Mouse (Mus musculus) MEL (cell line): Measurements from ENCODE around the gene Drc3. TPM values are rescaled to one million over a fixed set of nuclear protein-coding genes. Genes with fewer than 3 reads are reported as not detected.

Source experiments
- DNase-seq: peaks from one replicate; pipeline ENCODE4 v3.0.0; 2011; ENCODE audit warnings: low read depth, low spot score
- H3K27ac ChIP-seq: 2 replicates; pipeline ENCODE4 v1.5.1; 2012; ENCODE audit warnings: low read depth, mild to moderate bottlenecking, control low read depth, low read length, moderate library complexity; ENCODE audit not compliant: control insufficient read depth
- H3K27me3 ChIP-seq, 2 experiments: fragments of 150-350 bp in 1 of 2; sonication (generic) in 1 of 2; 2 replicates each; pipeline ENCODE4 v1.6.1; 2012; ENCODE audit warnings: low read length in 2 of 2, mild to moderate bottlenecking in 2 of 2, improper control_type of control experiment in 1 of 2, moderate library complexity in 1 of 2; ENCODE audit not compliant: insufficient read depth in 2 of 2, control insufficient read depth in 1 of 2
- H3K36me3 ChIP-seq, 2 experiments: 2 replicates each; pipeline ENCODE4 v1.6.1; 2012 to 2014; ENCODE audit warnings: low read length in 2 of 2, improper control_type of control experiment in 1 of 2, inconsistent platforms in 1 of 2, mild to moderate bottlenecking in 1 of 2; ENCODE audit not compliant: insufficient read depth in 2 of 2, control insufficient read depth in 1 of 2
- H3K4me1 ChIP-seq, 2 experiments: fragments of 150-350 bp in 1 of 2; sonication (generic) in 1 of 2; 2 replicates each; pipeline ENCODE4 v1.6.1; 2012; ENCODE audit warnings: low read length in 2 of 2, improper control_type of control experiment in 1 of 2, mild to moderate bottlenecking in 1 of 2; ENCODE audit not compliant: insufficient read depth in 2 of 2, control insufficient read depth in 1 of 2
- H3K4me3 ChIP-seq, 2 experiments: fragments of 150-350 bp in 1 of 2; sonication (generic) in 1 of 2; 2 replicates each; pipeline ENCODE4 v1.5.1; 2012; ENCODE audit warnings: low read depth in 2 of 2, low read length in 2 of 2, mild to moderate bottlenecking in 2 of 2, moderate library complexity in 2 of 2, control low read depth in 1 of 2, improper control_type of control experiment in 1 of 2; ENCODE audit not compliant: control insufficient read depth in 1 of 2, insufficient read depth in 1 of 2
- H3K79me2 ChIP-seq: 2 replicates; pipeline ENCODE4 v1.6.1; 2012; ENCODE audit warnings: mild to moderate bottlenecking, low read length, moderate library complexity; ENCODE audit not compliant: control insufficient read depth, poor library complexity, insufficient read depth
- H3K9ac ChIP-seq: 2 replicates; pipeline ENCODE4 v1.6.1; 2012; ENCODE audit warnings: low read depth, mild to moderate bottlenecking, control low read depth, low read length, moderate library complexity; ENCODE audit not compliant: control insufficient read depth, poor library complexity, severe bottlenecking
- H3K9me3 ChIP-seq: fragments of 150-350 bp; sonication (generic); replicated peaks from 2 replicates; pipeline ENCODE4 v1.6.1; 2012; ENCODE audit warnings: mild to moderate bottlenecking, low read length, improper control_type of control experiment, moderate library complexity; ENCODE audit not compliant: insufficient read depth
- BHLHE40 ChIP-seq: IDR thresholded peaks from 2 replicates; pipeline ENCODE4 v1.6.1; 2012; ENCODE audit warnings: low read depth, mild to moderate bottlenecking, inconsistent platforms, low read length, improper control_type of control experiment, borderline replicate concordance
- E2F4 ChIP-seq: IDR thresholded peaks from 2 replicates; pipeline ENCODE4 v1.6.1; 2011; ENCODE audit warnings: low read depth, low read length, improper control_type of control experiment, borderline replicate concordance
- ELF1 ChIP-seq: IDR thresholded peaks from 2 replicates; pipeline ENCODE4 v1.6.1; 2014; ENCODE audit warnings: low read depth, mild to moderate bottlenecking, inconsistent platforms, low read length, improper control_type of control experiment, moderate library complexity
- EP300 ChIP-seq, 2 experiments: IDR thresholded peaks; 2 replicates each; pipeline ENCODE4 v1.6.1; 2011; ENCODE audit warnings: improper control_type of control experiment in 2 of 2, low read length in 2 of 2, low read depth in 1 of 2, mild to moderate bottlenecking in 1 of 2
- GATA1 ChIP-seq: IDR thresholded peaks from 2 replicates; pipeline ENCODE4 v1.6.1; 2011; ENCODE audit warnings: low read depth, low read length, improper control_type of control experiment
- JUND ChIP-seq: IDR thresholded peaks from 2 replicates; pipeline ENCODE4 v1.6.1; 2011; ENCODE audit warnings: low read depth, mild to moderate bottlenecking, improper control_type of control experiment, low read length
- MAFK ChIP-seq: IDR thresholded peaks from 2 replicates; pipeline ENCODE4 v1.6.1; 2011; ENCODE audit warnings: low read depth, mild to moderate bottlenecking, low read length, improper control_type of control experiment, borderline replicate concordance
- MAX ChIP-seq: IDR thresholded peaks from 2 replicates; pipeline ENCODE4 v1.6.1; 2011; ENCODE audit warnings: low read length, improper control_type of control experiment
- MAZ ChIP-seq: IDR thresholded peaks from 2 replicates; pipeline ENCODE4 v1.6.1; 2012; ENCODE audit warnings: low read depth, mild to moderate bottlenecking, inconsistent platforms, low read length, improper control_type of control experiment
- MXI1 ChIP-seq: IDR thresholded peaks from 2 replicates; pipeline ENCODE4 v1.6.1; 2011; ENCODE audit warnings: mild to moderate bottlenecking, low read depth, low read length, improper control_type of control experiment
- MYB ChIP-seq: IDR thresholded peaks from 2 replicates; pipeline ENCODE4 v1.6.1; 2011; ENCODE audit warnings: mild to moderate bottlenecking, low read depth, low read length, improper control_type of control experiment
- MYC ChIP-seq: IDR thresholded peaks from 2 replicates; pipeline ENCODE4 v1.6.1; 2011; ENCODE audit warnings: low read depth, mild to moderate bottlenecking, low read length, improper control_type of control experiment, moderate library complexity
- NELFE ChIP-seq: IDR thresholded peaks from 2 replicates; pipeline ENCODE4 v1.6.1; 2011; ENCODE audit warnings: low read depth, low read length, improper control_type of control experiment
- NRF1 ChIP-seq: IDR thresholded peaks from 2 replicates; pipeline ENCODE4 v1.6.1; 2014; ENCODE audit warnings: low read depth, mild to moderate bottlenecking, inconsistent platforms, low read length, improper control_type of control experiment, moderate library complexity; ENCODE audit not compliant: poor library complexity, insufficient read depth, severe bottlenecking
- POLR2A ChIP-seq, 2 experiments: IDR thresholded peaks; 2 replicates each; pipeline ENCODE4 v1.6.1; 2011 to 2012; ENCODE audit warnings: low read length in 2 of 2, mild to moderate bottlenecking in 2 of 2, control low read depth in 1 of 2, improper control_type of control experiment in 1 of 2, low read depth in 1 of 2, moderate library complexity in 1 of 2; ENCODE audit not compliant: control insufficient read depth in 1 of 2, insufficient read depth in 1 of 2, poor library complexity in 1 of 2
- POLR2AphosphoS2 ChIP-seq: IDR thresholded peaks from 2 replicates; pipeline ENCODE4 v1.6.1; 2011; ENCODE audit warnings: low read length, improper control_type of control experiment
- POLR2AphosphoS5 ChIP-seq: IDR thresholded peaks from 2 replicates; pipeline ENCODE4 v1.6.1; 2012; ENCODE audit warnings: low read depth, borderline replicate concordance, mild to moderate bottlenecking, inconsistent platforms, low read length, moderate library complexity, mixed read lengths
- RCOR1 ChIP-seq: IDR thresholded peaks from 2 replicates; pipeline ENCODE4 v1.6.1; 2012; ENCODE audit warnings: low read depth, mild to moderate bottlenecking, inconsistent platforms, low read length, improper control_type of control experiment
- SMC3 ChIP-seq: IDR thresholded peaks from 2 replicates; pipeline ENCODE4 v1.6.1; 2011; ENCODE audit warnings: low read depth, low read length, improper control_type of control experiment
- TAL1 ChIP-seq: IDR thresholded peaks from 2 replicates; pipeline ENCODE4 v1.6.1; 2012; ENCODE audit warnings: mild to moderate bottlenecking, inconsistent platforms, low read length, moderate library complexity, mixed read lengths
- TBP ChIP-seq: IDR thresholded peaks from 2 replicates; pipeline ENCODE4 v1.8.0; 2011; ENCODE audit warnings: low read depth, low read length, improper control_type of control experiment
- TCF12 ChIP-seq: IDR thresholded peaks from 2 replicates; pipeline ENCODE4 v1.6.1; 2014; ENCODE audit warnings: low read depth, mild to moderate bottlenecking, inconsistent platforms, low read length, improper control_type of control experiment, moderate library complexity
- UBTF ChIP-seq: IDR thresholded peaks from 2 replicates; pipeline ENCODE4 v1.6.1; 2012; ENCODE audit warnings: low read depth, mild to moderate bottlenecking, inconsistent platforms, low read length, improper control_type of control experiment, moderate library complexity, borderline replicate concordance; ENCODE audit not compliant: insufficient read depth
- USF1 ChIP-seq: IDR thresholded peaks from 2 replicates; pipeline ENCODE4 v1.6.1; 2014; ENCODE audit warnings: low read depth, mild to moderate bottlenecking, inconsistent platforms, low read length, improper control_type of control experiment, moderate library complexity
- USF2 ChIP-seq, 2 experiments: IDR thresholded peaks; 2 replicates each; pipeline ENCODE4 v1.6.1; 2011 to 2012; ENCODE audit warnings: improper control_type of control experiment in 2 of 2, low read length in 2 of 2, borderline replicate concordance in 1 of 2, inconsistent platforms in 1 of 2, low read depth in 1 of 2, mild to moderate bottlenecking in 1 of 2; ENCODE audit not compliant: insufficient read depth in 1 of 2
- ZC3H11A ChIP-seq: IDR thresholded peaks from 2 replicates; pipeline ENCODE4 v1.6.1; 2012; ENCODE audit warnings: low read depth, mild to moderate bottlenecking, inconsistent platforms, low read length, improper control_type of control experiment
- polyA plus RNA-seq, 2 experiments: library from polyadenylated mRNA; stranded (reverse) in 1 of 2; unstranded in 1 of 2; fragments of >175 nt in 1 of 2; fragments of >200 nt in 1 of 2; gene quantifications; 2 replicates each; pipeline versions ENCODE4 v1.2.1 to v1.2.4; 2012; ENCODE audit warnings: low replicate concordance in 2 of 2, low read depth in 1 of 2; ENCODE audit not compliant: insufficient read length in 2 of 2, insufficient read depth in 1 of 2, missing spikeins in 1 of 2
- total RNA-seq: library from RNA; depleted of rRNA; stranded (reverse); fragments of 300-350 nt; gene quantifications from 2 replicates; pipeline ENCODE4 v1.2.3, GENCODE M21; 2012

Gene Drc3
- total and polyA plus RNA-seq, 3 experiments: 0.69 to 0.91 TPM; not detected in 1

GRCm38 (mm10) chr11:60387944-60388343, 34.8 kb downstream of the Drc3 start:
- Histone ChIP-seq H3K4me3 (no peak overlapping the region), H3K36me3 (no peaks in the 10 kb centered on the region), H3K79me2 (no peaks in the 10 kb centered on the region), H3K27me3 (no peaks in the 10 kb centered on the region; a peak in 1 of 4 replicates), H3K4me1 (no peaks in the 10 kb centered on the region), H3K27ac (no peak overlapping the region), H3K9me3 (no peaks in the 10 kb centered on the region), H3K9ac (no peak overlapping the region)
- no peak for TF ChIP-seq TBP
- no peak for TF ChIP-seq MAFK
- TF ChIP-seq MYB: no peak
- TF ChIP-seq RCOR1: no peak
- no peak for TF ChIP-seq TCF12
- no peak for TF ChIP-seq POLR2AphosphoS5
- TF ChIP-seq MAX: no peak
- no peak for TF ChIP-seq NELFE
- no peak for TF ChIP-seq ZC3H11A
- no peak for TF ChIP-seq BHLHE40
- TF ChIP-seq POLR2AphosphoS2: no peak
- no peak for TF ChIP-seq MXI1
- TF ChIP-seq NRF1: no peak
- no peak for TF ChIP-seq GATA1
- TF ChIP-seq POLR2A (IDR thresholded peaks at IDR 0.05; ENCODE audit: control insufficient read depth in 1 of 2, insufficient read depth in 1 of 2, low read depth in 1 of 2, low read length in 2 of 2, poor library complexity in 1 of 2): no peak
- TF ChIP-seq UBTF: no peak
- DNase-seq: no peak

GRCm38 (mm10) chr11:60391346-60391745, 38.2 kb downstream of the Drc3 start:
- Histone ChIP-seq H3K27me3 (no peaks in the 10 kb centered on the region; a peak in 1 of 4 replicates), H3K27ac (no peak overlapping the region), H3K36me3 (no peaks in the 10 kb centered on the region), H3K9ac (no peak overlapping the region), H3K4me1 (no peaks in the 10 kb centered on the region), H3K4me3 (no peak overlapping the region), H3K79me2 (no peaks in the 10 kb centered on the region), H3K9me3 (no peaks in the 10 kb centered on the region)
- no peak for DNase-seq
- TF ChIP-seq TAL1 (no peak), BHLHE40 (no peak), RCOR1 (no peak)

GRCm38 (mm10) chr11:60396546-60396945, 43.4 kb downstream of the Drc3 start:
- no peaks in the 10 kb centered on the region for H3K9me3 ChIP-seq
- TF ChIP-seq USF1 (no peak), USF2 (IDR thresholded peaks at IDR 0.05; ENCODE audit: borderline replicate concordance in 1 of 2, insufficient read depth in 1 of 2, low read depth in 1 of 2, low read length in 2 of 2) (no peak), NELFE (no peak), POLR2AphosphoS2 (no peak), TAL1 (no peak), POLR2A (IDR thresholded peaks at IDR 0.05; ENCODE audit: control insufficient read depth in 1 of 2, insufficient read depth in 1 of 2, low read depth in 1 of 2, low read length in 2 of 2, poor library complexity in 1 of 2) (no peak), EP300 (IDR thresholded peaks at IDR 0.05; ENCODE audit: low read depth in 1 of 2, low read length in 2 of 2) (no peak), MAZ (no peak), ELF1 (no peak), SMC3 (no peak), MYB (no peak), JUND (no peak), E2F4 (no peak), RCOR1 (no peak), NRF1 (no peak), POLR2AphosphoS5 (no peak), MXI1 (no peak), MYC (no peak)
- H3K4me1 ChIP-seq: no peaks in the 10 kb centered on the region
- DNase-seq: no peak
- no peak overlapping the region for H3K9ac ChIP-seq
- no peaks in the 10 kb centered on the region for H3K36me3 ChIP-seq
- H3K4me3 ChIP-seq: no peak overlapping the region
- H3K27me3 ChIP-seq: no peaks in the 10 kb centered on the region
- H3K79me2 ChIP-seq: no peaks in the 10 kb centered on the region
- H3K27ac ChIP-seq: no peak overlapping the region
